16 mouse cellular contexts compared by ENCODE assay signal in the genomic region with DNA sequence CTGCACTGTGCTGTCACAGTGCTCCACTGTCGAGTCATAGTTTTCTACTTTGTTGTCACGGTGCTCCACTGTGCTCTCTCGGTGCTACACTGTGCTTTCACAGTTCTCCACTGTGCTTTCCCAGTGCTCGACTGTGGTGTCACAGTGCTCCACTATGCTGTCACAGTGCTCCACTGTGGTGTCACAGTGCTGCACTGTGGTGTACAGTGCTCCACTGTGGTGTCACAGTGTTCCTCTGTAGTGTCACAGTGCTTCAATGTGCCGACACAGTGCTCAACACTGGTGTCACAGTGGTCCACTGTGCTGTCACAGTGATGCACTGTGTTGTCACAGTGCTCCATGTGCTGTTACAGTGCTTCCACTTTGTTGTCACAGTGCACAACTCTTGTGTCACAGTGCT.
"Had no signal": no experiment of that assay in that cellular context is flagged by ENCODE, and none has a peak within 500 bp of the region (broad histone marks: within the 10 kb centered on the region; RNA-seq: fewer than 3 reads in every experiment).

No protein-coding gene starts in this region.

- H3K36me3 ChIP-seq: kidney, embryonic 15.5 days; limb, embryonic 12.5 days; limb, embryonic 15.5 days; liver, embryonic 15.5 days; midbrain, embryonic 12.5 days; midbrain, embryonic 15.5 days; neural tube, embryonic 12.5 days; neural tube, embryonic 15.5 days had no signal

- H3K27me3 ChIP-seq: kidney, embryonic 15.5 days; limb, embryonic 12.5 days; limb, embryonic 15.5 days; liver, embryonic 15.5 days; midbrain, embryonic 12.5 days; midbrain, embryonic 15.5 days; neural tube, embryonic 12.5 days; neural tube, embryonic 15.5 days had no signal

- H3K9ac ChIP-seq: kidney, embryonic 15.5 days; limb, embryonic 12.5 days; limb, embryonic 15.5 days; liver, embryonic 15.5 days; midbrain, embryonic 12.5 days; midbrain, embryonic 15.5 days; neural tube, embryonic 12.5 days; neural tube, embryonic 15.5 days had no signal

- H3K4me1 ChIP-seq: kidney, embryonic 15.5 days; limb, embryonic 12.5 days; limb, embryonic 15.5 days; liver, embryonic 15.5 days; midbrain, embryonic 12.5 days; midbrain, embryonic 15.5 days; neural tube, embryonic 12.5 days; neural tube, embryonic 15.5 days had no signal

- DNase-seq: kidney, adult 11 months; kidney, adult 8-10 months; kidney, postnatal 10 days; kidney, postnatal 36 days; left cerebral cortex, postnatal 4 days; lung, adult 2 months; lung, postnatal 14 days had no signal

- H3K9me3 ChIP-seq: kidney, embryonic 15.5 days; limb, embryonic 12.5 days; limb, embryonic 15.5 days; midbrain, embryonic 12.5 days; midbrain, embryonic 15.5 days; neural tube, embryonic 12.5 days; neural tube, embryonic 15.5 days had no signal

- ATAC-seq: midbrain, embryonic 15.5 days had no signal

- H3K27ac ChIP-seq: kidney, embryonic 15.5 days; limb, embryonic 12.5 days; limb, embryonic 15.5 days; liver, embryonic 15.5 days; midbrain, embryonic 12.5 days; midbrain, embryonic 15.5 days; neural tube, embryonic 12.5 days; neural tube, embryonic 15.5 days had no signal

- H3K4me3 ChIP-seq: kidney, embryonic 15.5 days; limb, embryonic 12.5 days; limb, embryonic 15.5 days; liver, embryonic 15.5 days; midbrain, embryonic 12.5 days; midbrain, embryonic 15.5 days; neural tube, embryonic 12.5 days; neural tube, embryonic 15.5 days had no signal

- H3K4me2 ChIP-seq: kidney, embryonic 15.5 days; limb, embryonic 12.5 days; limb, embryonic 15.5 days; liver, embryonic 11.5 days; liver, embryonic 15.5 days; midbrain, embryonic 12.5 days; midbrain, embryonic 15.5 days; neural tube, embryonic 12.5 days; neural tube, embryonic 15.5 days had no signal
